Mouse (Mus musculus): ENCODE data around the gene Hist1h4h.
"Not testable (repeated sequence)": the region's sequence is repeated elsewhere in the genome, so short reads cannot be mapped to it uniquely, and the experiment has no call there.

The Hist1h4h gene

DNA sequence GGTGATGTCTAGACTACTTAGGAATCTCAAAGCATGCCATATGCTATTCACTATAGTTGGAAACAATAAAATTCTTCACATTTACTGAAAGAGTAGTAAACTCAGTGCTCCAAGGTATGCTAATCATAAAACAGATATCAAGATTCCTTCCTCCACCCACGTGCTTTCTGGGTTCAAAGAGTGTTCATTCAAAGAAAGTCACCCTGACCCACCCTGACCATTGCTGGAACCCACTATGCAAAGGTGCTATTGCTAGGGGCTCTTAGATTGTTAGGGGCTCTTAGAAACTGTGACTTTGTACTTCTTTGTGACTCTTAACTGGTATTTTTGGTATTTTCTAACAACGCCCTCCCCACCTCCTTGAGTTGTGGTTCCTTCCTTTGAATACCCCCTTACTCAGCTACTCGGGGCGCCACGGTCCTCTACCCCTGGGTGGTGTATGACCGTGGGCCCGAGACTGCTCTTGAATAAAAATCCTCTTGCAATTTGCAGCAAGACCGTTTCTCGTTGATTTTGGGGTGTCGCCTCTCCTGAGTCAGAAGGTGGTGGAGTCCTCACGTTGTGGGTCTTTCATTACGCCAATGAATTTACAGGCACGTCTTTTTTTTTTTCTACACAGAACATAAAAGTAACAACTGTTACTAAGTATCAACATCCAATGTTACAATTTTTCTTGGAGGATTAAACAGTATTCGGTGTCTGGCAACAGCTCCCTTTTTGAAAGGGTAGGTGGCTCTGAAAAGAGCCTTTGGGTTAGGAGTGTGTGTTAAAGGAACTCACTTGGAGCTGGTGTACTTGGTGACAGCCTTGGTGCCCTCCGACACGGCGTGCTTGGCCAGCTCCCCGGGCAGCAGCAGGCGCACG lies 42.4 kb downstream of the Hist1h4h start:
- in situ Hi-C loops (cut with MboI; ENCODE audit: low sequenced_read_pairs): loop anchor here (25.0 kb wide), 1 partner anchor 1786 kb away; the partner anchor contains the start of genes Hist1h1b, Hist1h2an, Hist1h2bp and Hist1h3i

GRCm38 (mm10) chr13:23573898-23574524 lies 43.2 kb downstream of the Hist1h4h start, which contains the start of the genes Hist1h2bf and Hist1h2ad:
Gene Hist1h2bf (minus strand): TSS chr13:23574196.
Gene Hist1h2ad (plus strand): TSS chr13:23574381.
- in situ Hi-C loops (cut with MboI; ENCODE audit: low sequenced_read_pairs): loop anchor here (25.0 kb wide), 1 partner anchor 1787 kb away; the partner anchor contains the start of genes Hist1h1b, Hist1h2an, Hist1h2bp and Hist1h3i

GRCm38 (mm10) chr13:23574546-23575170 lies 43.8 kb downstream of the Hist1h4h start:
- in situ Hi-C loops (cut with MboI; ENCODE audit: low sequenced_read_pairs): loop anchor here (25.0 kb wide), 1 partner anchor 1787 kb away; the partner anchor contains the start of genes Hist1h1b, Hist1h2an, Hist1h2bp and Hist1h3i

DNA sequence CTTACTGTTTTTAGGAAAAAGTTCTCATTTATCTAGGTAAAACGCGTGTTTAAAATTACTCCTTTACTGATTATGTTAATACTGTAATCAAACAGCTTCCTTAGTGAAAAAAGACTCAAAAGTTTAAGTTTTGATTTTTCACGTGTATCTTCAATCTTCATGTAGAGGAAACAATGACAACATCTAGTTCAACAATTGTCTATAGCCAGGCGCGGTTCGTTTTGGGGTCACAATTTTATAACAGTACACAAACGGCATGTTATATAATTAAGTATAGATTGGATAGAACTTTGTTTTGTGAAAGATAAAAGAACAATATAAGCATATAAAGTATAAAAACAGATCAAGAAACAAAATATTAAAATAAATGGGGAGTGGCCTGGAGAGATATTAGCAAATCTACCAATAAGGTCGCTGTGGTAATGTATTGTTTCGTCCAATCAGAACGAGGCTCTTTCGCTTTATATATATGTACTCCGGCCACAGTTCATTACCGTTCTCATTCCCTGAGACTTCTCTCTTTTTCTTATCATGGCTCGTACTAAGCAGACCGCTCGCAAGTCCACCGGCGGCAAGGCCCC lies 44.5 kb downstream of the Hist1h4h start, which contains the start of gene Hist1h3d:
Gene Hist1h3d, plus strand, starts transcription at position 493 of the 581 bp plus-strand sequence.
- in situ Hi-C loops (cut with MboI; ENCODE audit: low sequenced_read_pairs): no loop called here

GRCm38 (mm10) chr13:23575864-23576313 lies 45.0 kb downstream of the Hist1h4h start:
- in situ Hi-C loops (cut with MboI; ENCODE audit: low sequenced_read_pairs): not testable (repeated sequence)

GRCm38 (mm10) chr13:23576351-23576881 lies 45.6 kb downstream of the Hist1h4h start:
- in situ Hi-C loops (cut with MboI; ENCODE audit: low sequenced_read_pairs): no loop called here

DNA sequence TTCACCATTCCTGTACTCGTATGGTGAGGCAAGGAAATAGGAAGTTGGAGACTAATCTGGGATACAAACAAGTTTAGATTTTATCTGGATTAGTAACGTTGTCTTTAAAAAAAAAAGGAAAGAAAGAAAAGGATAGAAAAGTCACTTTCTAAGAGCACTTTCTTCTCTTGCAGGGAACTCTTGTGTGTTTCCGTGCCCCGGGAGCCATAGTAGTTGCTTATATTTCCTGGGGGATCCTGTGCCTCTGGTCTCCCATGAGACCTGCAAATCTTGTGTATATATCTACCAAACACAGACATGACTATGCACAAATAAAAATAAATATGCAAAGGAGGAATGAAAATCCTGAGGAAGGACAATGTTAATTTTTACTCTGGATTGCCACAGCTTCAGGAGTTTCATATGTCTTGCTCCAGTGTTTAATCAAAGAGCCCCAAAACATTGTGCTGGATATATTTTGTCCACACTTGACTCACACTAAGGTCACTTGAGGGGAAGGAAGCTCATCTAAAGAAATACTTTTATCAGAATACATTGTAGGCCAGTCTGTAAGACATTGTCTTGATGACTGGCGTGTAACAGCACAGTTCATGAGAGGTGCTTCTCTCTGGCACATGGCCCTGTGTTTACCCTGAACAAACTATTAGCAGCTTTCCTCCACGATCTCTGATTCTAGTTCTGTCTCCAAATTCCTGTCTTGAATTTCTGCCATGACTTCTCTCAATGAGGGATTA lies 46.2 kb downstream of the Hist1h4h start:
- in situ Hi-C loops (cut with MboI; ENCODE audit: low sequenced_read_pairs): no loop called here

GRCm38 (mm10) chr13:23577835-23578234 lies 47.0 kb downstream of the Hist1h4h start:
- in situ Hi-C loops (cut with MboI; ENCODE audit: low sequenced_read_pairs): no loop called here
